Mouse (Mus musculus) T-helper 1 cell (primary cell): ENCODE data around the gene Ttc26.
"Not testable (repeated sequence)": the region's sequence is repeated elsewhere in the genome, so short reads cannot be mapped to it uniquely, and the experiment has no call there.

ENCODE experiments used
- in situ Hi-C: fragments of 300-600 bp; cut with MboI, MseI; formaldehyde crosslinking; loops from one replicate; pipeline ENCODE4 v1.15.1; 2025; ENCODE audit warnings: high pct_unique_total_duplicates

Gene Ttc26

DNA sequence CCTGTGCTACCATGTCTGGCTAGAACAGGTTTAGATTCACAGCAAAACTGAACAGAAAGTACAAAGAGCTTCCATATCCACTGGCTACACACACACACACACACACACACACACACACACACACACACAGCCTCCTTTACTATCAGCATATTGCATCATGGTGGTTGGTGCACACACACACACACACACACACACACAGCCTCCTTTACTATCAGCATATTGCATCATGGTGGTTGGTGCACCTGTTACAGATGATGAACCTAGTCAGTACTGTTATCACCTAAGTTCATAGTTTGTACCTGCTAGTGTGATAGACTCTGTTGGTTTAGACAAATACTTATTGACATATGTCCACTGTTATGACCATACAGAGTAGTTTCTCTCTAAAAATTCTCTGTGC lies 75.2 kb downstream of the Ttc26 start:
- in situ Hi-C loops, result not testable (repeated sequence)

DNA sequence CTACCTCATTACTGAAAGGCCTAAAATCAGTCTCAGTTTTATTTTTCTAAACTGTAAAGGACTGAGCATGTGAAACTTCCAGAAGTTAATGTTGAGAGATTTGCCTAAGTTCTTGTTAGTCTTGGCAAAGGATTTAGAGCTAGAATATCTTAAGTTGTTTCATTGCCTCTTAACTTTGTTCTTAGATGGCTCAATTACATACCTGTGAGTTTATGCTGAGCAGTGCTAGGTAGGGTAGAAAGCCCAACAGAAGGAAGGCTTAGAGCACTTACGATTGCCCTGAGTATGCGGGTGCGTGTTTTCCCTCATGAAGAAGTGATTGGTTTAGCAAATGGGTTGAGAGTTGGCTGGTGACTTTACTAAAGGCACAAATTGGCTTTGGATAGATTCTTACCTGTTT lies 76.8 kb downstream of the Ttc26 start:
- in situ Hi-C loops, result no loop called here

- in situ Hi-C loops, result no loop called here
Measured at GRCm38 (mm10) chr6:38469591-38469990, 88.3 kb downstream of the Ttc26 start.
